Mouse (Mus musculus) stomach, postnatal 0 days (tissue): Measurements from ENCODE around the gene Adamts16.

Experiments used
- CTCF ChIP-seq: IDR thresholded peaks from 2 replicates; pipeline ENCODE4 v1.5.1; 2016; ENCODE audit warnings: antibody characterized with exemption, low read depth, mild to moderate bottlenecking, moderate library complexity
- EP300 ChIP-seq: optimal IDR thresholded peaks from 2 replicates; pipeline ENCODE3; 2016; ENCODE audit warnings: antibody characterized with exemption

DNA sequence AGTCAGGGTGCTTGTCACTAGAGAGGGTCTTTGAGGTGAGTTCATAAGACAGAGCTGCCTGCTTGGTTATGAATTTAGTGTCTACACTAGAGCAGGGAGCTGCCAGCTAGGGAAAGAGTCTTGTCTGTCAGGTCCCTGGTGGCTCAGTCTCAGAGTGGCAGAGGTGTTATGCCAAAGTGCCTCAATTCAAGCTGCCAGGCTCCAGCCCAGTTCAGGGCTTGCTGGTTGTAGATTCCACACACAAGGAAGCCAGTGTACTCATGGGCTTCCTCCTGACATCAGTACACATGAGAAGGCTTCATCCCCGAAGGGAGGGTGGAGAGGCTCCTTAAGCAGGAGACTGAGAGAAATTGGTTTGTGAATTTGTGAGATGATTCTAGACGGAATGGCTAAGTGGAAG, 43.4 kb upstream of the Adamts16 start:
- TF ChIP-seq CTCF (no peak), EP300 (no peak)
